Mouse (Mus musculus) midbrain, postnatal 0 days (tissue): Measurements from ENCODE around the gene Notch3. TPM values are rescaled to one million over a fixed set of nuclear protein-coding genes. Genes with fewer than 3 reads are reported as not detected.
A peak's percentile ranks its signal among the peaks of the same experiment; 100 is the strongest.

Experiments used
- ATAC-seq: fragments of 200-750 bp; cut with Nextera tagmentation; 2 replicates; pipeline ENCODE4 v1.8.0; 2017; ENCODE audit warnings: moderate number of reproducible peaks, mild to moderate bottlenecking, moderate TSS enrichment, moderate library complexity; ENCODE audit not compliant: low FRiP score
- DNase-seq: peaks from one replicate; pipeline ENCODE4 v3.0.0-alpha.2; 2015; ENCODE audit warnings: low spot score
- H3K27ac ChIP-seq: fragments of 300-500 bp; sonication (generic); 2 replicates; pipeline ENCODE4 v1.5.1; 2014; ENCODE audit warnings: low read depth, mild to moderate bottlenecking, low read length, mixed read lengths
- H3K27me3 ChIP-seq: fragments of 300-500 bp; sonication (generic); 2 replicates; pipeline ENCODE4 v1.6.1; 2014; ENCODE audit warnings: low read length, control low read depth, mixed read lengths; ENCODE audit not compliant: insufficient read depth
- H3K36me3 ChIP-seq: fragments of 300-500 bp; sonication (generic); 2 replicates; pipeline ENCODE4 v1.6.1; 2014; ENCODE audit warnings: low read length, control low read depth, mixed read lengths; ENCODE audit not compliant: insufficient read depth
- H3K4me1 ChIP-seq: fragments of 300-500 bp; sonication (generic); 2 replicates; pipeline ENCODE4 v1.6.1; 2014; ENCODE audit warnings: mild to moderate bottlenecking, control low read depth, antibody characterized with exemption, low read length, mixed read lengths; ENCODE audit not compliant: insufficient read depth
- H3K4me2 ChIP-seq: fragments of 300-500 bp; sonication (generic); 2 replicates; pipeline ENCODE4 v1.6.1; 2014; ENCODE audit warnings: low read depth, mild to moderate bottlenecking, low read length, mixed read lengths; ENCODE audit not compliant: poor library complexity, severe bottlenecking
- H3K4me3 ChIP-seq: fragments of 300-500 bp; sonication (generic); 2 replicates; pipeline ENCODE4 v1.5.1; 2014; ENCODE audit warnings: low read depth, mild to moderate bottlenecking, low read length, moderate library complexity
- H3K9ac ChIP-seq: fragments of 300-500 bp; sonication (generic); replicated peaks from 2 replicates; pipeline ENCODE4 v1.6.1; 2014; ENCODE audit warnings: mild to moderate bottlenecking, low read length, moderate library complexity, mixed read lengths; ENCODE audit not compliant: poor library complexity, severe bottlenecking
- H3K9me3 ChIP-seq: fragments of 300-500 bp; sonication (generic); 2 replicates; pipeline ENCODE4 v1.6.1; 2016; ENCODE audit warnings: low read length, control low read depth
- CTCF ChIP-seq: IDR thresholded peaks from 2 replicates; pipeline ENCODE4 v1.5.1; 2016; ENCODE audit warnings: antibody characterized with exemption, mild to moderate bottlenecking
- WGBS: fragments of 180-500 bp; shearing (Covaris S2); extraction: QIAGEN DNeasy Blood & Tissue Kit; methylation state at CpG from one replicate; pipeline ENCODE4 v1.1.7; 2014; 5-methylcytosine and 5-hydroxymethylcytosine counted together
- polyA plus RNA-seq: library from polyadenylated mRNA; unstranded; fragments of >200 nt; fragmentation: Nextera tagmentation; extraction: Ambion mirVana; gene quantifications from 2 replicates; pipeline ENCODE4 v1.2.1, GENCODE M21; 2015
- total RNA-seq: library from RNA; depleted of rRNA; stranded (reverse); fragments of >200 nt; gene quantifications from 2 replicates; pipeline ENCODE4 v1.2.3, GENCODE M21; 2014

The Notch3 gene
- total and polyA plus RNA-seq, 2 experiments from 2014 or later, result 5.2 to 42.4 TPM

DNA sequence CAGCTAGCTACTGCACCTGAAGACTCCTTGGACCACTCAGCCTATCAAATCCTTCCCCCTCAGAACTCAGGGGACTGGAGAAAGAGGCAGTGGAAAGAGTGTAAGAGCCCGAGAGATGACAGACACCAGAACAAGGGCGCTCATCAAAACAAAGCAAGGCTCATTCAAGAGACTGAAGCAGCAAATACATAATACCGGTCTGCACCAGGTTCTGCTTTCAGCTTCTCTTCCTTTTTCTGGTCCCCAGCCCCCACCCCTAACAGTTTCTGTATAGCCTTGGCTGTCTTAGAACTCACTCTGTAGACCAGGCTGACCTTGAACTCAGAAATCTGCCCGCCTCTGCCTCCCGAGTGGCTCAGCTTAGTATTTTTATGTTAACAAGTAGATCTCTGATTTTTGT is 26.4 kb upstream of the Notch3 start:
- no peak for DNase-seq
- H3K27me3 ChIP-seq, result peaks cover 8% of the 10 kb centered on the region; the same call in 1 of the 2 replicates
- no peak overlapping the region for H3K9ac ChIP-seq
- H3K4me3 ChIP-seq, result no peak overlapping the region
- ATAC-seq, result no peak
- no peak overlapping the region for H3K4me2 ChIP-seq
- 0 out of 2 replicates have a peak, but pooled peaks cover 4% of the 10 kb centered on the region for H3K4me1 ChIP-seq
- peaks cover 22% of the 10 kb centered on the region for H3K36me3 ChIP-seq
- WGBS, result 85% methylated on average over 5 of the region's 5 CpGs
- H3K9me3 ChIP-seq, result no peaks in the 10 kb centered on the region
- no peak for TF ChIP-seq CTCF
- no peak overlapping the region for H3K27ac ChIP-seq

DNA sequence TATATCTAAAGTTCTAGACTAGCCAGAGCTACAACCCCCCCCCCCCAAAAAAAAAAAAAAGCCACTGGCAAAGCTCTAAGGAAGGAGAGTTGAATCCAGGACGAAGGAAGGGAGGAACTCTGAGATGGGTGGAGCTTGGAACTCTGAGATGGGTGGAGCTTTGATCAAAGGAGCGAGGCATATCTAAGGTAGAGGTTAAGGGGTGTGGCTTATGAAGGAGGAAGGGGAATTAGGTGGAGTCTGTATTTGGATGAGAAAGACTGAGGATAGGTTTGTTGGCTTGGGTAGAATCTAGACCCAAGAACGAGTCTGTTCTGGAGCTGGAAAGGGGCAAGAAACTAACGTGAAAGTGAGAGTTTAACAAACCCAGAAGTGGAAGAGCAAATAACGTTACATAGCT is 23.2 kb upstream of the Notch3 start:
- 11% methylated on average over 5 of the region's 5 CpGs for WGBS
- H3K27ac ChIP-seq, result no peak overlapping the region
- no peaks in the 10 kb centered on the region for H3K36me3 ChIP-seq
- ATAC-seq (no peak), DNase-seq (no peak)
- H3K4me1 ChIP-seq, result 0 out of 2 replicates have a peak, but pooled peaks cover 4% of the 10 kb centered on the region
- H3K9me3 ChIP-seq, result no peaks in the 10 kb centered on the region
- peak overlapping the region; percentile 85 for H3K4me2 ChIP-seq
- H3K27me3 ChIP-seq, result peaks cover 8% of the 10 kb centered on the region; the same call in 1 of the 2 replicates
- H3K9ac ChIP-seq, result no peak overlapping the region
- no peak for TF ChIP-seq CTCF
- H3K4me3 ChIP-seq, result no peak overlapping the region

DNA sequence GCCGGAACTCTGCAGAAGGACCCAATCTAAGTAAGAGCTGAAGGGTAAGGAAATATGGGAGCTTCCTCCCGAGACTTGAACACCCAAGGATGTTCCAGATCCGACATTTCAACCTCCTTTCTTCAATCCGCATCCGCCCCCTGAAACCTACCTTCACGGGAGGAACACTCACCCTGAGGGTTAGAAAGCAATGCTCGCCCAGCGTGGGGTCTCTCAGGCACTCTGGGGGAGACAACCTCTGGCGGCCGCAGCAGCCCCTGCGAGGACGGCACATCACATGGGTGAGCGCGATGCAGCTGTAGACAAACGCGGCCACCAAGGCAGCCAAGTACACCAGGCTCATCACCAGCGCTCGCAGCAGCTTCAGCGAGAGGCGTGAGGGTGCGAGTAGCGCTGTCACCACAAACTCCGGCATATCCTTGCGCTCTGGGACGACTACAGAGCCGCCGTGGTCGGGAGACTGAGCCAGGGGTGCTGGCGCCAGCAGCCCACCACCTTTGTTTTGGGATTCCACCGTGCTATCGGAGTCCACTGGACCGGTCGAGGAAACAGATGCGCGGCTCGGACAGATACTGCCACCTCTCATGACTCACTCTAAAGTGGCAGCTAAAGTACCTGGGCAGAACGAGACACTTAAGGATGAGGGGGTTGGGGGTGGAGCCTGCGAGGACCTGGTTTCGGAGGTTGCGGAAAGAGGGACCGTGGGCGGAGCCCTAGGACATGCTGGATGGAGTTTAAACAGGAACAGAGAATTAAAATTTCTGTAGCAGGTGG is 22.4 kb upstream of the Notch3 start, which contains the start of gene Ephx3:
Gene Ephx3 (minus strand): TSS at position 687 of the 774 bp plus-strand sequence.
- Histone ChIP-seq H3K36me3 (no peaks in the 10 kb centered on the region), H3K9ac (peak within 1 kb of the TSS; percentile 42), H3K4me2 (peak within 1 kb of the TSS; percentile 85), H3K9me3 (no peaks in the 10 kb centered on the region), H3K27ac (no peak within 1 kb of the TSS), H3K27me3 (peaks cover 8% of the 10 kb centered on the region; the same call in 1 of the 2 replicates), H3K4me1 (0 out of 2 replicates have a peak, but pooled peaks cover 4% of the 10 kb centered on the region), H3K4me3 (peak within 1 kb of the TSS; percentile 38)
- WGBS, result 8% methylated on average over 42 of the region's 42 CpGs
- ATAC-seq, result peak; percentile 52; the same call in 1 of the 2 replicates
- peak; percentile 42 for DNase-seq
- TF ChIP-seq CTCF, result no peak

DNA sequence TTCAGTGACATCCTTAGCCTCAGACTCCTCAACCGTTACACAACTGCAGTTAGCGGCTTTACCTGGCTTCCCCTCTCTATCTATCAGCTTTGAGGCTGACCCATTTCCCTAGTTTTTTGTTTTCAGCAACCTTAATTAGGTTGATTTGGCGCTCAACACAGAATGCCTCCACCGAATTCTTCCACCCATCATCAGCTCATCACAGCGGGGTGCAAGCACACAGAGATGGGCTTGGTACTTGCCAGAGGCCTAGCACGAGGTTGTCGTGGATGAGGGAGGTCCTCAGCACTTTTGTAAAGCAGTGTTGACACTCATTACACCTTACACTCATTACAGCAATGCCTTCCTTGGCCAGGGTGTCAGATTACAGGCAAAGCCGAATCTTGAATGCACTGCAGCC is 16.4 kb upstream of the Notch3 start:
- no peak for ATAC-seq
- no peak for TF ChIP-seq CTCF
- Histone ChIP-seq H3K36me3 (no peaks in the 10 kb centered on the region), H3K27ac (no peak overlapping the region), H3K4me3 (no peak overlapping the region), H3K4me1 (no peaks in the 10 kb centered on the region), H3K4me2 (no peak overlapping the region), H3K9me3 (no peaks in the 10 kb centered on the region), H3K9ac (no peak overlapping the region), H3K27me3 (no peaks in the 10 kb centered on the region)
- WGBS, result 36% methylated on average over 8 of the region's 8 CpGs
- DNase-seq, result no peak

DNA sequence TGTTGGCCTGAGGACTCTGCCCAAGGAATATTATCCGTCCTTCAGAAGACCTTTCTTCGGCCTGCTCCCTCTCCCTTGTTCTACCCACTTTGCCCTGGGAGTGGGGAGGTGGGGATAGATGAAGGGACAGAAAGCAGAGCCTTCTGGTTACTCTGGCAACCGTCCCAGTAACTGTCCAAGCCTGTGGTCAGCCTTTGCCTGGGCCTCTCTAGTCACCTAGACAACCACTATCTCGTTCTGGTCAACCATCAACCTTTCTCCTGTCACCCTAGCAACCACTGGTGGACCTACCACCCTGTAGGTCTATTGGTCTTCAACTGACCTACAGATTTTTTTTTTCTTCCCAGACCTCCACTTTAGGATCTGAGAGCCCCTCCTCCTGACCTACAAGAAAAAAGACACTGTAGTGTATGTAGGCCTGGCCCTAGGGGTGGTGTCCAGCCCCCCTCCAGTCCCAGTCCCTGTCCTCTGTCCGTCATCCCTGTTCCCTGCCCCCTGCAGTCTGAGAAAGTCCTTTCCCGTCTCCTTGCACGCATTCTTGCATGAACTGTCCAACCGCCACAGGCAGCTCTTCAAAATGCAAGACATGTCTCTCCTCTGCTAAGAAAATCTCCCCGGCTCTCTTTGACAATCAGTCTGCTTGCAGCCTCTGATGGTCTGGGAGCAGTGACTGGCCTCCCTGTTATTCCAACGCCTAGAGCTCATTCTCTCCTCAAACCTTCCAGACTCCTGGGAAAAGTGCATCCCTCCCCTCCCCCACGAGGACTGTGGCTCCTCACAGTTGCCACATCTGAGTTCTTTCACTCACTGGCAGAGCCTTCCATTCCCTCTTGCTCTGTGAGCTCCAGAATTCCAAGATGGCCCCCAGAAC is 13.2 kb upstream of the Notch3 start:
- peak overlapping the region; percentile 84 for H3K27ac ChIP-seq
- no peaks in the 10 kb centered on the region for H3K4me1 ChIP-seq
- WGBS, result 16% methylated on average over 11 of the region's 11 CpGs
- no peaks in the 10 kb centered on the region for H3K36me3 ChIP-seq
- no peaks in the 10 kb centered on the region for H3K9me3 ChIP-seq
- peak; percentile 24; the same call in 1 of the 2 replicates for TF ChIP-seq CTCF
- no peak overlapping the region for H3K4me2 ChIP-seq
- ATAC-seq, result peak; percentile 85
- peak; percentile 89 for DNase-seq
- H3K4me3 ChIP-seq, result no peak overlapping the region
- no peaks in the 10 kb centered on the region for H3K27me3 ChIP-seq
- no peak overlapping the region for H3K9ac ChIP-seq
